Comparison of ENCODE assay signal across 15 mouse cellular contexts in genomic region chr4:25482933-25483620, GRCm38 (mm10).
DNase-seq lines count a peak whose midpoint lies in the region; ATAC-seq lines count a peak whose summit lies in the region.
"Had no signal": no experiment of that assay in that cellular context is flagged by ENCODE, and none has a peak within 500 bp of the region (broad histone marks: within the 10 kb centered on the region; RNA-seq: fewer than 3 reads in every experiment).

No protein-coding gene starts in this region.

- no peaks in the 10 kb centered on the region for H3K36me3 ChIP-seq in kidney, embryonic 16.5 days (ENCODE audit: insufficient read depth, low read length)
- H3K36me3 ChIP-seq in forebrain, embryonic 16.5 days (ENCODE audit: control insufficient read depth, insufficient read depth), result no peaks in the 10 kb centered on the region
- no peaks in the 10 kb centered on the region for H3K36me3 ChIP-seq in neural tube, embryonic 14.5 days (ENCODE audit: control insufficient read depth, insufficient read depth, low read length)
- H3K36me3 ChIP-seq: embryonic facial prominence, embryonic 10.5 days; stomach, embryonic 15.5 days had no signal

- no peaks in the 10 kb centered on the region for H3K27me3 ChIP-seq in kidney, embryonic 16.5 days (ENCODE audit: insufficient read depth, low read length)
- H3K27me3 ChIP-seq in forebrain, embryonic 16.5 days (replicated peaks; ENCODE audit: control insufficient read depth, insufficient read depth, low read length), result no peaks in the 10 kb centered on the region
- H3K27me3 ChIP-seq in neural tube, embryonic 14.5 days (ENCODE audit: control insufficient read depth, insufficient read depth, low read length), result no peaks in the 10 kb centered on the region
- H3K27me3 ChIP-seq: Patski; stomach, embryonic 15.5 days had no signal

- no peaks in the 10 kb centered on the region for H3K9me3 ChIP-seq in kidney, embryonic 16.5 days (ENCODE audit: low read length)
- no peaks in the 10 kb centered on the region for H3K9me3 ChIP-seq in forebrain, embryonic 16.5 days (ENCODE audit: control insufficient read depth, low read length)
- no peaks in the 10 kb centered on the region for H3K9me3 ChIP-seq in neural tube, embryonic 14.5 days (ENCODE audit: control insufficient read depth, low read length)
- H3K9me3 ChIP-seq: embryonic facial prominence, embryonic 10.5 days; stomach, embryonic 15.5 days had no signal

- no peak overlapping the region for H3K9ac ChIP-seq in kidney, embryonic 16.5 days (replicated peaks; ENCODE audit: low read length)
- H3K9ac ChIP-seq in forebrain, embryonic 16.5 days (replicated peaks; ENCODE audit: low read depth, low read length), result no peak overlapping the region
- H3K9ac ChIP-seq in neural tube, embryonic 14.5 days (replicated peaks; ENCODE audit: low read depth, low read length), result no peak overlapping the region
- H3K9ac ChIP-seq: liver, postnatal 0 days; stomach, embryonic 15.5 days had no signal

- H3K4me1 ChIP-seq in kidney, embryonic 16.5 days (ENCODE audit: insufficient read depth, low read length), result no peaks in the 10 kb centered on the region
- peaks cover 6% of the 10 kb centered on the region for H3K4me1 ChIP-seq in forebrain, embryonic 16.5 days (replicated peaks; ENCODE audit: control insufficient read depth, insufficient read depth, low read length)
- no peaks in the 10 kb centered on the region for H3K4me1 ChIP-seq in neural tube, embryonic 14.5 days (ENCODE audit: control insufficient read depth, insufficient read depth, low read length)
- H3K4me1 ChIP-seq: stomach, embryonic 15.5 days had no signal

- ATAC-seq in cerebellum, adult (ENCODE audit: insufficient number of reproducible peaks, low FRiP score, low TSS enrichment), result peak; percentile 26; the same call in 1 of the 2 replicates
- ATAC-seq in kidney, embryonic 16.5 days (ENCODE audit: low FRiP score, low TSS enrichment), result no peak
- peak; percentile 77 for ATAC-seq in forebrain, embryonic 16.5 days
- peak; percentile 87 for ATAC-seq in neural tube, embryonic 14.5 days (ENCODE audit: low read depth)
- ATAC-seq: liver, postnatal 0 days; Patski had no signal

- H3K4me2 ChIP-seq in kidney, embryonic 16.5 days (replicated peaks; ENCODE audit: low read depth, low read length), result no peak overlapping the region
- no peak overlapping the region for H3K4me2 ChIP-seq in forebrain, embryonic 16.5 days (ENCODE audit: low read length)
- no peak overlapping the region for H3K4me2 ChIP-seq in neural tube, embryonic 14.5 days (ENCODE audit: low read depth, low read length)
- H3K4me2 ChIP-seq: stomach, embryonic 15.5 days had no signal

- WGBS in kidney, embryonic 16.5 days, result 41% methylated on average over 6 of the region's 6 CpGs
- WGBS in forebrain, embryonic 16.5 days, result 22% methylated on average over 6 of the region's 6 CpGs
- WGBS in neural tube, embryonic 14.5 days, result 34% methylated on average over 6 of the region's 6 CpGs

- no peak overlapping the region for H3K4me3 ChIP-seq in kidney, embryonic 16.5 days (ENCODE audit: low read length)
- no peak overlapping the region for H3K4me3 ChIP-seq in forebrain, embryonic 16.5 days (replicated peaks; ENCODE audit: low read length)
- H3K4me3 ChIP-seq in neural tube, embryonic 14.5 days (ENCODE audit: low read depth, low read length), result no peak overlapping the region
- H3K4me3 ChIP-seq: embryonic facial prominence, embryonic 10.5 days; stomach, embryonic 15.5 days had no signal

- no peak overlapping the region for H3K27ac ChIP-seq in kidney, embryonic 16.5 days (ENCODE audit: low read length)
- peak overlapping the region; percentile 44; the same call in 1 of the 2 replicates for H3K27ac ChIP-seq in forebrain, embryonic 16.5 days (ENCODE audit: low read length)
- H3K27ac ChIP-seq in neural tube, embryonic 14.5 days (ENCODE audit: low read depth, low read length), result no peak overlapping the region
- H3K27ac ChIP-seq: embryonic facial prominence, embryonic 10.5 days; stomach, embryonic 15.5 days had no signal

- DNase-seq in cerebellum, adult 8-10 months, result no peak
- DNase-seq in kidney, adult 18-20 months, result peak; percentile 12
- DNase-seq in ovary, postnatal 14 days (ENCODE audit: low spot score), result no peak
- no peak for DNase-seq in right cerebral cortex, postnatal 10 days (ENCODE audit: low spot score in 2 of 2)
- DNase-seq: cerebellum, adult 9-11 months; liver, postnatal 0 days; lung, postnatal 4 days; thymus, postnatal 14 days had no signal
